Mouse (Mus musculus) midbrain, embryonic 16.5 days (tissue): ENCODE measurements around the gene Astn1. TPM values are rescaled to one million over a fixed set of nuclear protein-coding genes. Genes with fewer than 3 reads are reported as not detected.

Source experiments
- ATAC-seq: fragments of 200-750 bp; cut with Nextera tagmentation; 2 replicates; pipeline ENCODE4 v1.8.0; 2017; ENCODE audit warnings: moderate TSS enrichment
- H3K27ac ChIP-seq: fragments of 300-500 bp; sonication (generic); 2 replicates; pipeline ENCODE4 v1.5.1; 2014; ENCODE audit warnings: mild to moderate bottlenecking, low read length, mixed read lengths
- H3K27me3 ChIP-seq: fragments of 300-500 bp; sonication (generic); 2 replicates; pipeline ENCODE4 v1.6.1; 2014; ENCODE audit warnings: low read depth, low read length, mixed read lengths; ENCODE audit not compliant: control insufficient read depth, insufficient read depth
- H3K36me3 ChIP-seq: fragments of 300-500 bp; sonication (generic); 2 replicates; pipeline ENCODE4 v1.6.1; 2014; ENCODE audit warnings: mild to moderate bottlenecking, low read length, moderate library complexity, mixed read lengths; ENCODE audit not compliant: control insufficient read depth, insufficient read depth
- H3K4me1 ChIP-seq: fragments of 300-500 bp; sonication (generic); 2 replicates; pipeline ENCODE4 v1.6.1; 2014; ENCODE audit warnings: mild to moderate bottlenecking, low read length, mixed read lengths; ENCODE audit not compliant: control insufficient read depth, insufficient read depth
- H3K4me2 ChIP-seq: fragments of 300-500 bp; sonication (generic); 2 replicates; pipeline ENCODE4 v1.6.1; 2014; ENCODE audit warnings: mild to moderate bottlenecking, low read length, mixed read lengths
- H3K4me3 ChIP-seq: fragments of 300-500 bp; sonication (generic); 2 replicates; pipeline ENCODE4 v1.5.1; 2014; ENCODE audit warnings: low read depth, mild to moderate bottlenecking, low read length, moderate library complexity, mixed read lengths
- H3K9ac ChIP-seq: fragments of 300-500 bp; sonication (generic); 2 replicates; pipeline ENCODE4 v1.6.1; 2014; ENCODE audit warnings: low read depth, low read length, mixed read lengths
- H3K9me3 ChIP-seq: fragments of 300-500 bp; sonication (generic); replicated peaks from 2 replicates; pipeline ENCODE4 v1.6.1; 2014; ENCODE audit warnings: mild to moderate bottlenecking, low read length, mixed read lengths; ENCODE audit not compliant: control insufficient read depth, poor library complexity, severe bottlenecking
- WGBS: fragments of 180-500 bp; shearing (Covaris S2); extraction: QIAGEN DNeasy Blood & Tissue Kit; methylation state at CpG from one replicate; pipeline ENCODE4 v1.1.7; 2014; 5-methylcytosine and 5-hydroxymethylcytosine counted together
- polyA plus RNA-seq: library from polyadenylated mRNA; unstranded; fragments of >200 nt; fragmentation: Nextera tagmentation; extraction: Ambion mirVana; gene quantifications from 2 replicates; pipeline ENCODE4 v1.2.1, GENCODE M21; 2015

Gene Astn1
- polyA plus RNA-seq, 1 experiment from 2014 or later, result 47.2 TPM

GRCm38 (mm10) chr1:158493289-158493688, 131.2 kb downstream of the Astn1 start:
- WGBS, result 50% methylated on average over 3 of the region's 3 CpGs
- Histone ChIP-seq H3K36me3 (no peaks in the 10 kb centered on the region), H3K9ac (no peak overlapping the region), H3K27ac (no peak overlapping the region), H3K27me3 (no peaks in the 10 kb centered on the region), H3K4me3 (no peak overlapping the region), H3K4me1 (peaks cover 19% of the 10 kb centered on the region), H3K9me3 (no peaks in the 10 kb centered on the region), H3K4me2 (no peak overlapping the region)
- no peak for ATAC-seq

GRCm38 (mm10) chr1:158500140-158500539, 138.1 kb downstream of the Astn1 start:
- ATAC-seq, result no peak
- Histone ChIP-seq H3K36me3 (peaks cover 5% of the 10 kb centered on the region; the same call in 1 of the 2 replicates), H3K4me2 (no peak overlapping the region), H3K4me3 (no peak overlapping the region), H3K27ac (no peak overlapping the region), H3K9ac (no peak overlapping the region), H3K9me3 (no peaks in the 10 kb centered on the region), H3K4me1 (no peaks in the 10 kb centered on the region), H3K27me3 (no peaks in the 10 kb centered on the region)
- WGBS, result 72% methylated on average over 4 of the region's 4 CpGs

GRCm38 (mm10) chr1:158501019-158501418, 138.9 kb downstream of the Astn1 start:
- peaks cover 9% of the 10 kb centered on the region; the same call in 1 of the 2 replicates for H3K36me3 ChIP-seq
- no peaks in the 10 kb centered on the region for H3K4me1 ChIP-seq
- no peak overlapping the region for H3K27ac ChIP-seq
- ATAC-seq, result no peak
- H3K4me3 ChIP-seq, result no peak overlapping the region
- WGBS, result 54% methylated on average over 4 of the region's 4 CpGs
- no peaks in the 10 kb centered on the region for H3K27me3 ChIP-seq
- H3K4me2 ChIP-seq, result no peak overlapping the region
- no peak overlapping the region for H3K9ac ChIP-seq
- no peaks in the 10 kb centered on the region for H3K9me3 ChIP-seq

DNA sequence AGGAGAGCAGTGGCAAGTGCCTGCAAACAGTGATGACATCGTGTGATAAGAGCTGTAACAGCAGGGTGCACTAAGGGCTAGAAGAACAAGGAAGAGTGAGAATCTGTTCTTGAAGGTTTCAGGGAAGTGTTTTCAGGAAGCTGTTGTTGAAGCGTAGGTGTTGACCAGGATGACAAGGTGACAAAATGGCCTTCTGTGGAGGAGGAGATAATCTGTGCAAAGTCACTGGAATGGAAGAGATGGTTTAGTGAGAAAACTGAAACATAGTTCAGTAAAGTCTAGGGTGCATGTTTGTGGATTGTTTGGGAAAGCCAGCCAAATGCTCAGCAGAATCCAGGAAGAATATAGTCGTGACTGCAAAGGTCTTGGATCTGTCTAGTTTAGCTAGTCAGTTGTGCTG, 145.5 kb downstream of the Astn1 start:
- Histone ChIP-seq H3K4me2 (no peak overlapping the region), H3K9me3 (no peaks in the 10 kb centered on the region), H3K4me1 (no peaks in the 10 kb centered on the region), H3K36me3 (peaks cover 12% of the 10 kb centered on the region), H3K27ac (no peak overlapping the region), H3K9ac (no peak overlapping the region), H3K4me3 (no peak overlapping the region), H3K27me3 (no peaks in the 10 kb centered on the region)
- no peak for ATAC-seq
- 72% methylated on average over 3 of the region's 3 CpGs for WGBS

DNA sequence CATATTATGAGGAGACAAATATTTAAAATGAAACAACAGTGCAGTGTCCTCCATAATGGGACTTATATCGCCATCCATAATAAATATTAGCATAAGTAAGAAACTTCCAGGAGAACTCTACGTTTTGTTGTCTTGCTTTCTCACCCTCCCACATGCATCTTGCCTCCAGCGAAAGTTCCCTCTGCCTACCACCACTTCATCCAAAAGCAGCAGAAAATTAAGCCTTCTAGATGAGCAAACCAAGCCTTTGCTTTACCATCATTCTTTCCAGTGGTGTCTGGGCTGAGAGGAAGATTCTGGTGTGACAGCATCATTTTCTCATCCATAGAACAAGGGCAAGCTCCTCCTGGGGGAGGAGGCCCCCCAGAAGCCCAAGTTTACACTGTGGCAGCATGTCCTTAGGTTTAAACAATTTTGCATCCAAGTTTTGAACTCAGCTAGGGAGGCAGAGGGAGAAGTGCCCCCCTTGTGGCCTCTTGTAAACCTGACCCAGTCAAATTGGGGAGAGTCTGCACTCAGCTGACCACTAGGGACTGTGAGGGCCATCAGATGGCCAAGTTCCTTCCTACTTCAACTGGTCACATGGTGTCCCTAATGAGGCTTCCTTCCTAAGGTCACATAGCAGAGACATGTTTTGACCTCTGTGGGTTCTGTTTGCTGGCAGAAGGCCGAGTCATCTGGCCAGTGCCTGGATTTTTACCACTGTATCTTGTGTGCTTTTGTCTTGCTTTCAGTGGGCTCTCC, 147.2 kb downstream of the Astn1 start:
- Histone ChIP-seq H3K9ac (no peak overlapping the region), H3K36me3 (peaks cover 21% of the 10 kb centered on the region), H3K27ac (no peak overlapping the region), H3K27me3 (no peaks in the 10 kb centered on the region), H3K4me1 (no peaks in the 10 kb centered on the region), H3K4me2 (no peak overlapping the region), H3K9me3 (no peaks in the 10 kb centered on the region), H3K4me3 (no peak overlapping the region)
- 91% methylated on average over 4 of the region's 4 CpGs for WGBS
- ATAC-seq, result no peak

DNA sequence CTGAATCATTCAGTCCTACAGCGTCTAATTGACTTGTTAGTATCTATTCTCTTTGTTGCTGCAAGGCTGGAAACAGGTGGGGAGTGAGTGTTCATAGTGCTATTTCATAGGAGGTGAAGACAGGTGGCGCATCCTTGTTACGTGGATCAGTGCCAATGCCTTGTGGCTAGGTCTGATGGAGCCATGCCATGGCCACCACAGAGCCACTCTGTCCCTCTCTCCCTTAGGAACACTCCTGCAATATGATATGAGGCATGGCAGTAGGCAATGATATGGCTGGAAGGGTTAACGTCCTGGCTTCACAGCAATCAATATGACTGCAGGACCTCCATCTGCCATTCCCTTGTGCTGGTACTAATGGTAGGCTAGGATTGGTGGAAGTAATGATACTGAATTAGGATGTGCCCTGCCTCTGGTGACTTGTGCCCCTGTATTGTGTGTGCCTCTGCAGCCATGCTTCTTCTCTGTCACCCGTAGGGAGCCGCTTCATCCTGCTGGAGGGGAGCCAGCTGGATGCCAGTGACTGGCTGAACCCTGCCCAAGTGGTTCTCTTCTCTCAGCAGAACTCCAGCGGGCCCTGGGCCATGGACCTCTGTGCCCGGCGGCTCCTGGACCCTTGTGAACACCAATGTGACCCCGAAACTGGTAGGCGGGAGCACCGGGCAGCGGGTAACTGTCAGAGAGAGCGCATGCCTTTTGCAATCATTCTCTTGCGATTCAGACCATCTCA, 148.6 kb downstream of the Astn1 start:
- Histone ChIP-seq H3K36me3 (peaks cover 17% of the 10 kb centered on the region), H3K4me3 (no peak overlapping the region), H3K9me3 (no peaks in the 10 kb centered on the region), H3K4me1 (no peaks in the 10 kb centered on the region), H3K9ac (no peak overlapping the region), H3K4me2 (no peak overlapping the region), H3K27me3 (no peaks in the 10 kb centered on the region), H3K27ac (no peak overlapping the region)
- ATAC-seq, result no peak
- 94% methylated on average over 15 of the region's 15 CpGs for WGBS

- Histone ChIP-seq H3K27ac (no peak overlapping the region), H3K27me3 (no peaks in the 10 kb centered on the region), H3K4me2 (no peak overlapping the region), H3K9ac (no peak overlapping the region), H3K36me3 (peaks cover 17% of the 10 kb centered on the region), H3K4me1 (no peaks in the 10 kb centered on the region), H3K9me3 (no peaks in the 10 kb centered on the region), H3K4me3 (no peak overlapping the region)
- no peak for ATAC-seq
Observed at GRCm38 (mm10) chr1:158512089-158512488, 150.0 kb downstream of the Astn1 start.

- H3K27me3 ChIP-seq, result no peaks in the 10 kb centered on the region
- peaks cover 17% of the 10 kb centered on the region for H3K36me3 ChIP-seq
- no peak overlapping the region for H3K4me3 ChIP-seq
- no peaks in the 10 kb centered on the region for H3K9me3 ChIP-seq
- no peak overlapping the region for H3K27ac ChIP-seq
- H3K9ac ChIP-seq, result no peak overlapping the region
- no peaks in the 10 kb centered on the region for H3K4me1 ChIP-seq
- no peak overlapping the region for H3K4me2 ChIP-seq
- WGBS, result 79% methylated on average over 6 of the region's 6 CpGs
- ATAC-seq, result no peak
Observed at GRCm38 (mm10) chr1:158512636-158513035, 150.6 kb downstream of the Astn1 start.

DNA sequence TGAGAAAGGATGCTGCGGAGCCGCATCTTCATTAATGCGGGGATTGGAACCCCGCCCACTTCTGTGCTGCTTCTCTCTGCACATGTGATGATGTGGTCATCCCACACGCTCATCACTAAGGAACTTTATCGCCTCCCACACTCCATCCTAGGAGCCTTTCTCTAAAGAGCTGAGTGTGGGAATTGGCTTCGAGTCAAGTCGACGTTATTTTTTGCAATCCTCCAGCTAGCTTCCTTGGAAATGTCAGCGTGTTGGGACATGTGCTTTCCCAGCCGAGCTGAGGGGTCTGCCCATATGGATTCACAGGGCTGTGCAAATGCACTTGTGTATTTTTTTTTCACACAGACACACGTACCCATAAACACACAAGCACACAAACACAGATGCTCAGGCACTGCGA, 151.5 kb downstream of the Astn1 start:
- no peak for ATAC-seq
- H3K4me2 ChIP-seq, result no peak overlapping the region
- H3K27me3 ChIP-seq, result no peaks in the 10 kb centered on the region
- H3K4me1 ChIP-seq, result no peaks in the 10 kb centered on the region
- H3K9ac ChIP-seq, result no peak overlapping the region
- no peaks in the 10 kb centered on the region for H3K9me3 ChIP-seq
- no peak overlapping the region for H3K27ac ChIP-seq
- H3K4me3 ChIP-seq, result no peak overlapping the region
- peaks cover 17% of the 10 kb centered on the region for H3K36me3 ChIP-seq
- WGBS, result 94% methylated on average over 13 of the region's 13 CpGs
